Mouse (Mus musculus) midbrain, embryonic 11.5 days (tissue): ENCODE measurements around the gene Cad. TPM values are rescaled to one million over a fixed set of nuclear protein-coding genes. Genes with fewer than 3 reads are reported as not detected.
A peak's percentile ranks its signal among the peaks of the same experiment; 100 is the strongest.
"Not testable (repeated sequence)": the region's sequence is repeated elsewhere in the genome, so short reads cannot be mapped to it uniquely, and the experiment has no call there.

Source experiments
- ATAC-seq: fragments of 200-750 bp; cut with Nextera tagmentation; 2 replicates; pipeline ENCODE4 v1.8.0; 2017; ENCODE audit warnings: moderate TSS enrichment, moderate library complexity; ENCODE audit not compliant: low FRiP score
- DNase-seq: peaks from one replicate; pipeline ENCODE4 v3.0.0; 2015; ENCODE audit warnings: low spot score; ENCODE audit errors: missing footprints
- H3K27ac ChIP-seq: fragments of 300-500 bp; sonication (generic); 2 replicates; pipeline ENCODE4 v1.5.1; 2014; ENCODE audit warnings: low read depth, low read length
- H3K27me3 ChIP-seq: fragments of 300-500 bp; sonication (generic); 2 replicates; pipeline ENCODE4 v1.6.1; 2014; ENCODE audit warnings: mild to moderate bottlenecking, low read length, moderate library complexity, mixed read lengths; ENCODE audit not compliant: control insufficient read depth, insufficient read depth
- H3K36me3 ChIP-seq: fragments of 300-500 bp; sonication (generic); 2 replicates; pipeline ENCODE4 v1.6.1; 2014; ENCODE audit warnings: mild to moderate bottlenecking, low read length, moderate library complexity, mixed read lengths; ENCODE audit not compliant: control insufficient read depth, insufficient read depth
- H3K4me1 ChIP-seq: fragments of 300-500 bp; sonication (generic); 2 replicates; pipeline ENCODE4 v1.6.1; 2014; ENCODE audit warnings: low read length; ENCODE audit not compliant: control insufficient read depth, insufficient read depth
- H3K4me2 ChIP-seq: fragments of 300-500 bp; sonication (generic); 2 replicates; pipeline ENCODE4 v1.6.1; 2014; ENCODE audit warnings: mild to moderate bottlenecking, moderate library complexity
- H3K4me3 ChIP-seq: fragments of 300-500 bp; sonication (generic); 2 replicates; pipeline ENCODE4 v1.5.1; 2014; ENCODE audit warnings: low read depth, low read length
- H3K9ac ChIP-seq: fragments of 300-500 bp; sonication (generic); 2 replicates; pipeline ENCODE4 v1.6.1; 2014; ENCODE audit warnings: low read length
- H3K9me3 ChIP-seq: fragments of 300-500 bp; sonication (generic); 2 replicates; pipeline ENCODE4 v1.6.1; 2016; ENCODE audit warnings: low read length; ENCODE audit not compliant: control insufficient read depth
- WGBS: fragments of 180-500 bp; shearing (Covaris S2); extraction: QIAGEN DNeasy Blood & Tissue Kit; methylation state at CpG from one replicate; pipeline ENCODE4 v1.1.7; 2014; 5-methylcytosine and 5-hydroxymethylcytosine counted together
- polyA plus RNA-seq: library from polyadenylated mRNA; unstranded; fragments of >200 nt; fragmentation: Nextera tagmentation; extraction: Ambion mirVana; gene quantifications from 2 replicates; pipeline ENCODE4 v1.2.1, GENCODE M21; 2014

The Cad gene
- polyA plus RNA-seq, 1 experiment from 2014 or later: 22.2 TPM

- Histone ChIP-seq H3K9ac (peak overlapping the region; percentile 79), H3K4me2 (peak overlapping the region; percentile 83), H3K4me1 (peaks cover 15% of the 10 kb centered on the region; the same call in 1 of the 2 replicates)
- not testable (repeated sequence) for H3K9me3 ChIP-seq, H3K27ac ChIP-seq, H3K4me3 ChIP-seq, ATAC-seq, H3K36me3 ChIP-seq, H3K27me3 ChIP-seq
- WGBS: 64% methylated on average over 4 of the region's 4 CpGs
- peak; percentile 86 for DNase-seq
Measured at GRCm38 (mm10) chr5:31053728-31054127, 852 bp upstream of the Cad start.

- peak overlapping the region; percentile 55 for H3K4me3 ChIP-seq
- DNase-seq (peak; percentile 95), ATAC-seq (no peak; the same call in 1 of the 2 replicates)
- peaks cover 13% of the 10 kb centered on the region; the same call in 1 of the 2 replicates for H3K4me1 ChIP-seq
- H3K4me2 ChIP-seq: peak overlapping the region; percentile 83
- 20% methylated on average over 19 of the region's 19 CpGs for WGBS
- no peaks in the 10 kb centered on the region for H3K27me3 ChIP-seq
- H3K9ac ChIP-seq: peak overlapping the region; percentile 79
- no peaks in the 10 kb centered on the region for H3K9me3 ChIP-seq
- peaks cover 6% of the 10 kb centered on the region for H3K36me3 ChIP-seq
- H3K27ac ChIP-seq: no peak overlapping the region; the same call in 1 of the 2 replicates
Measured at GRCm38 (mm10) chr5:31055216-31056140, 898 bp downstream of the Cad start.

- ATAC-seq: no peak
- WGBS: 92% methylated on average over 3 of the region's 3 CpGs
- Histone ChIP-seq H3K27me3 (no peaks in the 10 kb centered on the region), H3K4me2 (no peak overlapping the region), H3K4me3 (no peak overlapping the region), H3K9me3 (no peaks in the 10 kb centered on the region), H3K36me3 (peaks cover 41% of the 10 kb centered on the region), H3K27ac (no peak overlapping the region), H3K4me1 (no peaks in the 10 kb centered on the region), H3K9ac (no peak overlapping the region)
- no peak for DNase-seq
Measured at GRCm38 (mm10) chr5:31069810-31070209, 15.2 kb downstream of the Cad start.

- DNase-seq: no peak
- Histone ChIP-seq H3K36me3 (peaks cover 50% of the 10 kb centered on the region), H3K4me2 (no peak overlapping the region), H3K9ac (no peak overlapping the region), H3K9me3 (no peaks in the 10 kb centered on the region), H3K27me3 (no peaks in the 10 kb centered on the region), H3K27ac (no peak overlapping the region), H3K4me3 (no peak overlapping the region), H3K4me1 (no peaks in the 10 kb centered on the region)
- whole genome bisulfite sequencing: 84% methylated on average over 2 of the region's 2 CpGs
- ATAC-seq: no peak
Measured at GRCm38 (mm10) chr5:31071059-31071458, 16.5 kb downstream of the Cad start.

GRCm38 (mm10) chr5:31071821-31072220, 17.2 kb downstream of the Cad start:
- no peaks in the 10 kb centered on the region for H3K4me1 ChIP-seq
- H3K4me2 ChIP-seq: no peak overlapping the region
- no peak overlapping the region for H3K9ac ChIP-seq
- H3K36me3 ChIP-seq: peaks cover 56% of the 10 kb centered on the region
- no peak overlapping the region for H3K4me3 ChIP-seq
- H3K27ac ChIP-seq: no peak overlapping the region
- H3K9me3 ChIP-seq: no peaks in the 10 kb centered on the region
- no peak for ATAC-seq
- no peak for DNase-seq
- no peaks in the 10 kb centered on the region for H3K27me3 ChIP-seq
- 92% methylated on average over 11 of the region's 11 CpGs for WGBS

GRCm38 (mm10) chr5:31073176-31073575, 18.6 kb downstream of the Cad start:
- WGBS: 93% methylated on average over 12 of the region's 12 CpGs
- H3K36me3 ChIP-seq: peaks cover 56% of the 10 kb centered on the region
- ATAC-seq (no peak), DNase-seq (no peak)
- H3K4me3 ChIP-seq: no peak overlapping the region
- H3K4me2 ChIP-seq: no peak overlapping the region
- no peaks in the 10 kb centered on the region for H3K27me3 ChIP-seq
- H3K9ac ChIP-seq: no peak overlapping the region
- no peak overlapping the region for H3K27ac ChIP-seq
- no peaks in the 10 kb centered on the region for H3K4me1 ChIP-seq
- H3K9me3 ChIP-seq: no peaks in the 10 kb centered on the region

- H3K36me3 ChIP-seq: peaks cover 47% of the 10 kb centered on the region
- H3K4me2 ChIP-seq: no peak overlapping the region
- H3K27ac ChIP-seq: no peak overlapping the region
- 92% methylated on average over 13 of the region's 13 CpGs for WGBS
- H3K9me3 ChIP-seq: no peaks in the 10 kb centered on the region
- H3K9ac ChIP-seq: no peak overlapping the region
- H3K4me1 ChIP-seq: no peaks in the 10 kb centered on the region
- H3K4me3 ChIP-seq: no peak overlapping the region
- no peaks in the 10 kb centered on the region for H3K27me3 ChIP-seq
- no peak for DNase-seq
- no peak for ATAC-seq
Measured at GRCm38 (mm10) chr5:31076346-31076745, 21.8 kb downstream of the Cad start.

- Histone ChIP-seq H3K9me3 (no peaks in the 10 kb centered on the region), H3K36me3 (peaks cover 23% of the 10 kb centered on the region), H3K4me1 (peaks cover 3% of the 10 kb centered on the region; the same call in 1 of the 2 replicates), H3K27ac (no peak overlapping the region), H3K4me2 (no peak overlapping the region), H3K27me3 (no peaks in the 10 kb centered on the region), H3K4me3 (no peak overlapping the region), H3K9ac (no peak overlapping the region)
- DNase-seq (no peak), ATAC-seq (no peak)
- 87% methylated on average over 13 of the region's 13 CpGs for WGBS
Measured at GRCm38 (mm10) chr5:31080059-31080794, 25.6 kb downstream of the Cad start.

- ATAC-seq (no peak), DNase-seq (no peak)
- WGBS: 74% methylated on average over 3 of the region's 3 CpGs
- no peaks in the 10 kb centered on the region for H3K27me3 ChIP-seq
- peaks cover 19% of the 10 kb centered on the region for H3K36me3 ChIP-seq
- H3K4me1 ChIP-seq: peaks cover 3% of the 10 kb centered on the region; the same call in 1 of the 2 replicates
- no peaks in the 10 kb centered on the region for H3K9me3 ChIP-seq
- H3K9ac ChIP-seq: no peak overlapping the region
- no peak overlapping the region for H3K4me2 ChIP-seq
- H3K4me3 ChIP-seq: no peak overlapping the region
- no peak overlapping the region for H3K27ac ChIP-seq
Measured at GRCm38 (mm10) chr5:31080795-31081164, 26.2 kb downstream of the Cad start.
